Mouse (Mus musculus): ENCODE measurements at regions not wholly inside any gene's neighbourhood (a gene's known extent, or its start where the extent isn't known, plus 50 kb on each side); places are given as distances from the start of the nearest gene placed in this dataset.

- H3K9me3 ChIP-seq (ENCODE audit: control insufficient read depth, low read length) = no peaks in the 10 kb centered on the region
- H3K27me3 ChIP-seq (ENCODE audit: control insufficient read depth, insufficient read depth, low read length) = no peaks in the 10 kb centered on the region
- no peak overlapping the region for H3K9ac ChIP-seq (ENCODE audit: low read length)
- DNase-seq (ENCODE audit: low spot score, missing footprints) = no peak
- 91% methylated on average over 5 of the region's 5 CpGs for WGBS
- no peak overlapping the region for H3K4me2 ChIP-seq
- ATAC-seq (ENCODE audit: low FRiP score) = no peak
- H3K27ac ChIP-seq (ENCODE audit: low read depth, low read length) = no peak overlapping the region
- H3K4me3 ChIP-seq (ENCODE audit: low read depth, low read length) = no peak overlapping the region
- H3K4me1 ChIP-seq (ENCODE audit: control insufficient read depth, insufficient read depth, low read length) = peaks cover 11% of the 10 kb centered on the region
- no peaks in the 10 kb centered on the region for H3K36me3 ChIP-seq (ENCODE audit: control insufficient read depth, insufficient read depth, low read length)
These were observed 64.4 kb upstream of the Zfp536 start for GRCm38 (mm10) chr7:37837883-37838282.

GRCm38 (mm10) chr7:37837372-37837771 is 63.9 kb upstream of the Zfp536 start:
- DNase-seq (ENCODE audit: low spot score, missing footprints) (no peak), ATAC-seq (ENCODE audit: low FRiP score) (no peak)
- 88% methylated on average over 5 of the region's 5 CpGs for WGBS
- Histone ChIP-seq H3K4me2 (no peak overlapping the region), H3K27ac (ENCODE audit: low read depth, low read length) (no peak overlapping the region), H3K9me3 (ENCODE audit: control insufficient read depth, low read length) (no peaks in the 10 kb centered on the region), H3K36me3 (ENCODE audit: control insufficient read depth, insufficient read depth, low read length) (no peaks in the 10 kb centered on the region), H3K4me1 (ENCODE audit: control insufficient read depth, insufficient read depth, low read length) (peaks cover 9% of the 10 kb centered on the region), H3K9ac (ENCODE audit: low read length) (no peak overlapping the region), H3K4me3 (ENCODE audit: low read depth, low read length) (no peak overlapping the region), H3K27me3 (ENCODE audit: control insufficient read depth, insufficient read depth, low read length) (no peaks in the 10 kb centered on the region)

GRCm38 (mm10) chr7:37833420-37833819 is 60.0 kb upstream of the Zfp536 start:
- Histone ChIP-seq H3K9me3 (ENCODE audit: control insufficient read depth, low read length) (no peaks in the 10 kb centered on the region), H3K27me3 (ENCODE audit: control insufficient read depth, insufficient read depth, low read length) (no peaks in the 10 kb centered on the region), H3K4me2 (no peak overlapping the region), H3K27ac (ENCODE audit: low read depth, low read length) (no peak overlapping the region), H3K36me3 (ENCODE audit: control insufficient read depth, insufficient read depth, low read length) (no peaks in the 10 kb centered on the region), H3K4me1 (ENCODE audit: control insufficient read depth, insufficient read depth, low read length) (no peaks in the 10 kb centered on the region), H3K4me3 (ENCODE audit: low read depth, low read length) (no peak overlapping the region), H3K9ac (ENCODE audit: low read length) (no peak overlapping the region)
- DNase-seq (ENCODE audit: low spot score, missing footprints) = no peak
- 84% methylated on average over 8 of the region's 8 CpGs for WGBS
- ATAC-seq (ENCODE audit: low FRiP score) = no peak

GRCm38 (mm10) chr7:37832322-37832721 is 58.9 kb upstream of the Zfp536 start:
- Histone ChIP-seq H3K4me2 (no peak overlapping the region), H3K27ac (ENCODE audit: low read depth, low read length) (no peak overlapping the region), H3K9ac (ENCODE audit: low read length) (no peak overlapping the region), H3K9me3 (ENCODE audit: control insufficient read depth, low read length) (no peaks in the 10 kb centered on the region), H3K4me1 (ENCODE audit: control insufficient read depth, insufficient read depth, low read length) (no peaks in the 10 kb centered on the region), H3K36me3 (ENCODE audit: control insufficient read depth, insufficient read depth, low read length) (no peaks in the 10 kb centered on the region), H3K27me3 (ENCODE audit: control insufficient read depth, insufficient read depth, low read length) (no peaks in the 10 kb centered on the region), H3K4me3 (ENCODE audit: low read depth, low read length) (no peak overlapping the region)
- no peak for ATAC-seq (ENCODE audit: low FRiP score)
- no peak for DNase-seq (ENCODE audit: low spot score, missing footprints)
- 67% methylated on average over 4 of the region's 4 CpGs for WGBS

GRCm38 (mm10) chr7:37825766-37826165 is 52.3 kb upstream of the Zfp536 start:
- Histone ChIP-seq H3K4me2 (no peak overlapping the region), H3K36me3 (ENCODE audit: control insufficient read depth, insufficient read depth, low read length) (no peaks in the 10 kb centered on the region)
- WGBS = 82% methylated on average over 5 of the region's 5 CpGs

More at GRCm38 (mm10) chr7:37825766-37826165, 52.3 kb upstream of the Zfp536 start:
- no peaks in the 10 kb centered on the region for H3K9me3 ChIP-seq (ENCODE audit: control insufficient read depth, low read length)
- H3K27me3 ChIP-seq (ENCODE audit: control insufficient read depth, insufficient read depth, low read length) = no peaks in the 10 kb centered on the region
- H3K4me3 ChIP-seq (ENCODE audit: low read depth, low read length) = no peak overlapping the region
- H3K27ac ChIP-seq (ENCODE audit: low read depth, low read length) = no peak overlapping the region
- DNase-seq (ENCODE audit: low spot score, missing footprints) (no peak), ATAC-seq (ENCODE audit: low FRiP score) (no peak)
- no peak overlapping the region for H3K9ac ChIP-seq (ENCODE audit: low read length)
- no peaks in the 10 kb centered on the region for H3K4me1 ChIP-seq (ENCODE audit: control insufficient read depth, insufficient read depth, low read length)
